Mouse (Mus musculus) CH12.LX (cell line): ENCODE data around the gene Prickle2. TPM values are rescaled to one million over a fixed set of nuclear protein-coding genes. Genes with fewer than 3 reads are reported as not detected.

Experiments used
- DNase-seq: peaks from one replicate; pipeline ENCODE4 v3.0.0-alpha.2; 2013; ENCODE audit errors: extremely low read depth
- H3K27ac ChIP-seq: 2 replicates; pipeline ENCODE4 v1.5.1; 2012; ENCODE audit warnings: low read depth, mild to moderate bottlenecking, control low read depth, moderate library complexity; ENCODE audit not compliant: insufficient read depth
- H3K27me3 ChIP-seq: replicated peaks from 2 replicates; pipeline ENCODE3; 2012; ENCODE audit warnings: inconsistent platforms
- H3K36me3 ChIP-seq, 2 experiments: replicated peaks in 1 of 2; 2 replicates each; pipeline versions ENCODE3 to v1.6.1; 2012; ENCODE audit warnings: inconsistent platforms in 1 of 2, low read length in 1 of 2, mild to moderate bottlenecking in 1 of 2, mixed read lengths in 1 of 2, moderate library complexity in 1 of 2; ENCODE audit not compliant: control insufficient read depth in 1 of 2, insufficient read depth in 1 of 2
- H3K4me1 ChIP-seq, 2 experiments: 2 replicates each; pipeline ENCODE4 v1.6.1; 2012; ENCODE audit warnings: inconsistent platforms in 1 of 2, moderate library complexity in 1 of 2; ENCODE audit not compliant: insufficient read depth in 2 of 2, control insufficient read depth in 1 of 2
- H3K4me2 ChIP-seq: 2 replicates; pipeline ENCODE4 v1.6.1; 2012; ENCODE audit warnings: low read depth, mild to moderate bottlenecking, control low read depth; ENCODE audit not compliant: poor library complexity, insufficient read depth, severe bottlenecking
- H3K4me3 ChIP-seq, 3 experiments: fragments of 150-350 bp in 1 of 3; sonication (generic) in 1 of 3; replicated peaks in 1 of 3; 2 replicates each; pipeline versions ENCODE3 to v1.5.1; 2011 to 2012; ENCODE audit warnings: low read depth in 2 of 3, low read length in 2 of 3, mild to moderate bottlenecking in 2 of 3, moderate library complexity in 2 of 3, control low read depth in 1 of 3, improper control_type of control experiment in 1 of 3, inconsistent platforms in 1 of 3, mixed read lengths in 1 of 3; ENCODE audit not compliant: poor library complexity in 1 of 3
- H3K79me2 ChIP-seq: replicated peaks from 2 replicates; pipeline ENCODE4 v1.6.1; 2012; ENCODE audit warnings: mild to moderate bottlenecking, moderate library complexity; ENCODE audit not compliant: control insufficient read depth, poor library complexity, insufficient read depth, severe bottlenecking; ENCODE audit errors: extremely low read depth
- H3K9ac ChIP-seq: 2 replicates; pipeline ENCODE4 v1.6.1; 2012; ENCODE audit warnings: low read depth, mild to moderate bottlenecking, control low read depth, moderate library complexity; ENCODE audit not compliant: insufficient read depth
- H3K9me3 ChIP-seq: replicated peaks from 2 replicates; pipeline ENCODE3; 2012; ENCODE audit warnings: low read length, inconsistent platforms, mixed read lengths
- CHD1 ChIP-seq: IDR thresholded peaks from 2 replicates; pipeline ENCODE4 v1.6.1; 2012; ENCODE audit warnings: low read depth, low read length, improper control_type of control experiment, inconsistent platforms
- CHD2 ChIP-seq: IDR thresholded peaks from 2 replicates; pipeline ENCODE4 v1.6.1; 2011; ENCODE audit warnings: low read length, improper control_type of control experiment
- CTCF ChIP-seq, 2 experiments: IDR thresholded peaks in 1 of 2; conservative IDR thresholded peaks in 1 of 2; 2 replicates each; pipeline ENCODE4 v1.5.1; 2011 to 2012; ENCODE audit warnings: low read depth in 2 of 2, low read length in 2 of 2, improper control_type of control experiment in 1 of 2, inconsistent platforms in 1 of 2, mild to moderate bottlenecking in 1 of 2, moderate library complexity in 1 of 2
- ELF1 ChIP-seq: IDR thresholded peaks from 2 replicates; pipeline ENCODE4 v1.6.1; 2014; ENCODE audit warnings: low read depth, mild to moderate bottlenecking, inconsistent platforms, low read length, improper control_type of control experiment
- ETS1 ChIP-seq: conservative IDR thresholded peaks from 2 replicates; pipeline ENCODE4 v1.6.1; 2012; ENCODE audit warnings: low read depth, mild to moderate bottlenecking, inconsistent platforms, low read length, improper control_type of control experiment, moderate library complexity
- IRF4 ChIP-seq: IDR thresholded peaks from 2 replicates; pipeline ENCODE4 v1.6.1; 2014; ENCODE audit warnings: low read depth, mild to moderate bottlenecking, inconsistent platforms, low read length, improper control_type of control experiment
- JUN ChIP-seq: IDR thresholded peaks from 2 replicates; pipeline ENCODE4 v1.6.1; 2011; ENCODE audit warnings: low read depth, mild to moderate bottlenecking, low read length, improper control_type of control experiment, moderate library complexity; ENCODE audit not compliant: insufficient read depth
- KAT2A ChIP-seq: IDR thresholded peaks from 2 replicates; pipeline ENCODE4 v1.6.1; 2012; ENCODE audit warnings: low read length, improper control_type of control experiment, inconsistent platforms; ENCODE audit not compliant: insufficient replicate concordance
- MAX ChIP-seq: IDR thresholded peaks from 2 replicates; pipeline ENCODE4 v1.6.1; 2011; ENCODE audit warnings: low read length, improper control_type of control experiment
- MAZ ChIP-seq: IDR thresholded peaks from 2 replicates; pipeline ENCODE4 v1.6.1; 2012; ENCODE audit warnings: low read depth, mild to moderate bottlenecking, inconsistent platforms, low read length, improper control_type of control experiment, moderate library complexity
- MXI1 ChIP-seq: IDR thresholded peaks from 2 replicates; pipeline ENCODE4 v1.6.1; 2011; ENCODE audit warnings: mild to moderate bottlenecking, low read depth, low read length, improper control_type of control experiment
- MYC ChIP-seq: IDR thresholded peaks from 2 replicates; pipeline ENCODE4 v1.6.1; 2011; ENCODE audit warnings: low read depth, mild to moderate bottlenecking, improper control_type of control experiment, low read length
- NELFE ChIP-seq: IDR thresholded peaks from 2 replicates; pipeline ENCODE4 v1.6.1; 2011; ENCODE audit warnings: low read depth, low read length, improper control_type of control experiment
- NRF1 ChIP-seq: IDR thresholded peaks from 2 replicates; pipeline ENCODE4 v1.6.1; 2014; ENCODE audit warnings: low read depth, mild to moderate bottlenecking, inconsistent platforms, low read length, improper control_type of control experiment, moderate library complexity
- POLR2AphosphoS2 ChIP-seq: IDR thresholded peaks from 2 replicates; pipeline ENCODE4 v1.6.1; 2011; ENCODE audit warnings: low read depth, low read length, improper control_type of control experiment
- RCOR1 ChIP-seq: conservative IDR thresholded peaks from 2 replicates; pipeline ENCODE4 v1.6.1; 2012; ENCODE audit warnings: low read depth, mild to moderate bottlenecking, inconsistent platforms, low read length, improper control_type of control experiment
- SMC3 ChIP-seq: IDR thresholded peaks from 2 replicates; pipeline ENCODE4 v1.6.1; 2011; ENCODE audit warnings: low read depth, low read length, improper control_type of control experiment
- TBP ChIP-seq: conservative IDR thresholded peaks from 2 replicates; pipeline ENCODE4 v1.6.1; 2011; ENCODE audit warnings: low read depth, low read length, improper control_type of control experiment
- TCF12 ChIP-seq: IDR thresholded peaks from 2 replicates; pipeline ENCODE4 v1.6.1; 2014; ENCODE audit warnings: low read depth, mild to moderate bottlenecking, inconsistent platforms, low read length, improper control_type of control experiment
- UBTF ChIP-seq: IDR thresholded peaks from 2 replicates; pipeline ENCODE4 v1.6.1; 2012; ENCODE audit warnings: low read depth, mild to moderate bottlenecking, inconsistent platforms, low read length, improper control_type of control experiment, moderate library complexity
- USF2 ChIP-seq: conservative IDR thresholded peaks from 2 replicates; pipeline ENCODE4 v1.6.1; 2011; ENCODE audit warnings: low read depth, low read length, improper control_type of control experiment
- ZKSCAN1 ChIP-seq: IDR thresholded peaks from 2 replicates; pipeline ENCODE4 v1.6.1; 2012; ENCODE audit warnings: low read depth, inconsistent platforms, low read length, improper control_type of control experiment, borderline replicate concordance
- ZMIZ1 ChIP-seq: IDR thresholded peaks from 2 replicates; pipeline ENCODE4 v1.6.1; 2012; ENCODE audit warnings: low read depth, mild to moderate bottlenecking, inconsistent platforms, low read length, improper control_type of control experiment
- ZNF384 ChIP-seq: IDR thresholded peaks from 2 replicates; pipeline ENCODE4 v1.6.1; 2012; ENCODE audit warnings: low read depth, low read length, improper control_type of control experiment, inconsistent platforms
- dilution Hi-C: fragments of 300-500 bp; cut with MboI; formaldehyde crosslinking; loops from 2 replicates; pipeline ENCODE4 v1.14.3; 2020; ENCODE audit warnings: low sequenced_read_pairs; ENCODE audit not compliant: extremely low pct_unique_long_range_greater_than_20kb, extremely low pct_ligation_motif_present
- in situ Hi-C: fragments of 300-500 bp; cut with MboI; formaldehyde crosslinking; loops from 3 replicates; pipeline ENCODE4 v1.14.3; 2019; ENCODE audit warnings: low sequenced_read_pairs, low pct_ligation_motif_present, low pct_unique_long_range_greater_than_20kb, mixed read lengths
- polyA plus RNA-seq: library from polyadenylated mRNA; unstranded; fragments of >175 nt; gene quantifications from 2 replicates; pipeline ENCODE4 v1.2.1, GENCODE M21; 2012; ENCODE audit warnings: low read depth; ENCODE audit not compliant: insufficient read length
- total RNA-seq, 2 experiments: library from RNA; depleted of rRNA; stranded (reverse); fragments of 300-350 nt in 1 of 2; fragments of >200 nt in 1 of 2; gene quantifications; 2 replicates each; pipeline ENCODE4 v1.2.3; 2012 to 2014

The Prickle2 gene
- total and polyA plus RNA-seq, 3 experiments = not detected

DNA sequence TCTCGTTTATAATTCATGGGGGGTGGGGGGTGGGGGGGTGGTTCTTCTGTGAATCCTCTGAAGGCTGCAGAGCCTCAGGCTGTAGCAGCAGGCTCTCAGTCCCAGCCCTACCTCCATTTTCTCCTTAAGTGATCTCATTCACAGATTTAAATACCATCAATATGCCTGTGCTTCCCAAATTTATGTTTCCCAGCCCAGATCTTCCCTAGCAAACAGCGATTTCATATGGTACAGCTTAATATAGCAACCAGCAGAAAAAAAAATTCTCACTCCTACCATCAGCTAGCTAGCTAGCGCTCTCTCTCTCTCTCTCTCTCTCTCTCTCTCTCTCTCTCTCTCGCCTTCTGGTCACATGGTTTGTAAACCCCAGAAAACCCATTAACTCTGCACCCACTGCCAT is 42.5 kb downstream of the Prickle2 start:
- no peak overlapping the region for H3K4me3 ChIP-seq
- H3K9ac ChIP-seq = no peak overlapping the region
- no peak for DNase-seq
- no peaks in the 10 kb centered on the region for H3K36me3 ChIP-seq
- in situ Hi-C loops (no loop called here), dilution Hi-C loops (no loop called here)
- H3K4me1 ChIP-seq = no peaks in the 10 kb centered on the region
- no peak overlapping the region for H3K27ac ChIP-seq
- H3K9me3 ChIP-seq = peaks cover 73% of the 10 kb centered on the region
- TF ChIP-seq USF2 = no peak
- TF ChIP-seq NELFE = no peak
- TF ChIP-seq ZNF384 = no peak
- no peak for TF ChIP-seq ETS1
- TF ChIP-seq ELF1 = no peak
- TF ChIP-seq NRF1 = no peak
- TF ChIP-seq CTCF (conservative IDR thresholded peaks at IDR 0.05 in 1 of 2, IDR thresholded peaks at IDR 0.05 in 1 of 2; ENCODE audit: low read depth in 2 of 2, low read length in 2 of 2) = no peak
- H3K27me3 ChIP-seq = no peaks in the 10 kb centered on the region
- H3K4me2 ChIP-seq = no peak overlapping the region
- H3K79me2 ChIP-seq = no peaks in the 10 kb centered on the region

DNA sequence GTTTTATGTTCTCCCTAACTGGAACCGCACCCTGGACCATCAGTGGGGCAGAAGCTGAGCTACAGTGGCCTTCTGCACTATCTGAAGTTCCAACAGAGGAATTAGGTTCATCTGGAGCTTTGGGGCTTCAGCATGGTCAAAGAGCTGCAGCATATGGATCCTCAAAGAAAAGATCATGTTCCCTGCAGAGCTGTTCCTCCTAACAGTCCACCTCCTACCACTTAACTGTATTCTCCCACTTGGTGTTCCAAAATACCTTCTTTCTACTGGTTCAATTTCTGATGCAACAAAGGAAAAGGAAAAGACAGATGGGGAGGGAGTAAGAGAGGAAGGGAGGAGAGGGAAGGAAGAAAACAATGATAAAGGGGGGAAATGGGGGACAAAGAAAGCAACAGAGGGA is 56.9 kb downstream of the Prickle2 start:
- Histone ChIP-seq H3K79me2 (no peaks in the 10 kb centered on the region), H3K4me2 (no peak overlapping the region), H3K27ac (no peak overlapping the region), H3K4me3 (no peak overlapping the region), H3K4me1 (no peaks in the 10 kb centered on the region), H3K27me3 (no peaks in the 10 kb centered on the region), H3K36me3 (no peaks in the 10 kb centered on the region)
- dilution Hi-C loops = no loop called here
- in situ Hi-C loops = no loop called here
- no peak for TF ChIP-seq ETS1
- no peak for TF ChIP-seq NELFE
- TF ChIP-seq JUN = no peak
- no peak for TF ChIP-seq TBP
- no peak for TF ChIP-seq POLR2AphosphoS2
- TF ChIP-seq CHD2 = no peak
- TF ChIP-seq ZMIZ1 = no peak
- TF ChIP-seq CHD1 = no peak
- no peak for TF ChIP-seq ELF1
- TF ChIP-seq, all 38 proteins: peak for 0
- Histone ChIP-seq H3K9me3 (peaks cover 46% of the 10 kb centered on the region), H3K9ac (no peak overlapping the region)
- DNase-seq = no peak

- TF ChIP-seq ELF1 = no peak
- no peak for TF ChIP-seq MYC
- no peak for TF ChIP-seq ZKSCAN1
- no peak for TF ChIP-seq MAX
- TF ChIP-seq MXI1 = no peak
- no peak for TF ChIP-seq KAT2A
- no peak for TF ChIP-seq RCOR1
- TF ChIP-seq SMC3 = no peak
- no peak for TF ChIP-seq MAZ
- no peak for TF ChIP-seq POLR2AphosphoS2
- TF ChIP-seq IRF4 = no peak
- TF ChIP-seq ETS1 = no peak
- no peak for TF ChIP-seq TCF12
- no peak for TF ChIP-seq ZMIZ1
- no peak for TF ChIP-seq USF2
- no peak for TF ChIP-seq ZNF384
- TF ChIP-seq UBTF = no peak
- no peak for DNase-seq
- dilution Hi-C loops = no loop called here
Measured at GRCm38 (mm10) chr6:92648571-92648970, 57.4 kb downstream of the Prickle2 start.

More at GRCm38 (mm10) chr6:92648571-92648970, 57.4 kb downstream of the Prickle2 start:
- in situ Hi-C loops = no loop called here
- peaks cover 51% of the 10 kb centered on the region for H3K9me3 ChIP-seq
- H3K4me2 ChIP-seq = no peak overlapping the region
- no peak overlapping the region for H3K9ac ChIP-seq
- no peak overlapping the region for H3K4me3 ChIP-seq
- no peaks in the 10 kb centered on the region for H3K79me2 ChIP-seq
- H3K27me3 ChIP-seq = no peaks in the 10 kb centered on the region
- no peaks in the 10 kb centered on the region for H3K4me1 ChIP-seq
- no peak overlapping the region for H3K27ac ChIP-seq
- H3K36me3 ChIP-seq = no peaks in the 10 kb centered on the region
